Mouse (Mus musculus): ENCODE results near the gene Gnai2.
A peak's percentile ranks its signal among the peaks of the same experiment; 100 is the strongest.

Gene Gnai2

DNA sequence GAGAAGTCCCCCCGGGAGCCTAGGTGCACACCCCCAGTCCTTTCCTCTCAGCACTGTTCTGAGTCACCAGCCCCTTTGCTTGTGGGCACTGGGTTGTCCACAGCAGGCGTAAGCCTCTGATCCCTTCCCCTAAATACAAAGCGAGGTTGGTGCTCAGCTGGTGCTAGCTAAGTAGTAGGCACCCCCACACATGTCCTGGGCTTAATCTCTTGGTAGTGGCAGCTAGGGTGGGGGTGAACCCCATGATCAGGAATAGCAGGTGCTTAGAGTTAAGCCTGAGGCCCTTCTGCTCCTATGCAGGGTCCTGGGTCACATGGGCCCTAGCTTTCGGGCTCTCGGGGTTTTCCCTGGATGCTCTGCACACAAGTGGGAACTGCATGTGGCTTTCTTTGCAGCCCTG, 22.0 kb upstream of the Gnai2 start:
- DNase-seq, result no peak

DNA sequence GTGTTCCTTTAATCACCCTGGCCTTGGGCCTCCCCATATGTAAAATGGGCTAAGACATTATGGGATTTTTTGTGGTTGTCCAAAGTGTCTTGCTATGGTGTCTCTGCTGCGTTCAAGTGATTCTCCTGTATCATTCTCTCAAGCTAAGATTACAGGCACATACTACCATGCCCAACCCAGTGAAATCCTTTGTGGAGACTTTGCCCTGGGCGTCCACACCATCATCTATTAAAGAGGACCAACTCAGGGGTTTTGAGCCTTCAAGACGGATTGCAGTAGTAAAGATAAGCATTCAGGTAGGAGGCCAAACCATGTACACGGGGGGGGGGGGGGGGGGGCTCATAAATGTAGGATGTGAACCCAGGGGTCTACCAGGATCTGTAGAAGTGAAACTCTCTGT, 19.4 kb upstream of the Gnai2 start:
- no peak for DNase-seq

DNA sequence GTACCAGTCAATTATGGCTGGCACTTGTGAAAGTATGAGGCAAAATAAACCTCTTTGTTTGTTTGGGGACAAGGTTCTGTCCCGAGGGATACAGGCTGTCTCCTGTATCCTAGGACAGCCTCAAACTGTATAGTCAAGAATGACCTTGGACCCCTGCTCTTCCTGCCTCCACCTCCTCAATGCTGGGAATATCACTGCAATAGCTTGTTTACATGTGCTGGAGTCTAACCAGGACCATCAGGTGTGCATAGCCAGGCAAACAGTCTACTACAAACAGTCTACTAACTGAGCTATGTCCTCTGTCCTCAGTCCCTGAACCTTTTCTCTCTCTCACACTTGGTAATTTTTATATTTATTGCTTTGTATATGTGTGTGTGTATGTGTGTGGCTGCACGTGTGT, 18.3 kb upstream of the Gnai2 start:
- DNase-seq, result no peak

DNA sequence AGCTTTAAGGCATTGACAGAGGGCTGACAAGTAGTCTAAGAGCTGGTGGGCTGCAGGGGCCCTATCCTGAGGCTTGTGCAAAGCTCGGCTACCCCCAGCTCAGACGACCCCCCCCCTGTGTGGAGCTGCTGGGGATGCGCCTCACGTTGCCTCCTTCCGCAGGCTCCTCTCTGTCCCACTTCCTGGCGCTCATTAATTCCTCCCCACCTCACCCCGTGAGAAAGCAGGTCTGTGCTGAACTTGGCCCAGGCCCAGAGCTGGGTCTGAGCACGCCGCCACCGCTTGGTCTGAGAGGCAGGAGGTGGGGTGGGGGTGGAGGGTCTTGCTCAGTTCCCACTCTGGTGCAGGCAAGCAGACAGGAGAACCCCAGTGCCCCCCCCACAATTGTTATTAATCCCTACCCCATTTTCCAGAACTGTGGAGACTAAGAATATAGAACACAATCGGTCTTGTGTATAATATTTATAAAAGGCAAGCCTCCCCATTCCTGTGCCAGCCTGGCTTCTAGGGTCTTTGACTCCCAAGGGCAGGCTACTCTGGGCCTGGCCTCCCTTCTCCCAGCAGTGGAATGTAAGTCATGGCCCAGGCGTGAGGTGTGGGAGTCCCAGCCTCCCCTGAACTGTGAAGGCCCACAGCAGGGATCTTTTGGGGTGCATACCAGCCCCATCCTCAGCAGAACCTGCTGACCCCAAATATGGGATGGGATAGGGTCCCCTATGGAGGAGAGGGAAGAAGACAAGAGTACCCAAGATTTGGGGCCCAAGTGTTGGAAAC, 15.7 kb upstream of the Gnai2 start:
- peak; percentile 88 for DNase-seq

DNA sequence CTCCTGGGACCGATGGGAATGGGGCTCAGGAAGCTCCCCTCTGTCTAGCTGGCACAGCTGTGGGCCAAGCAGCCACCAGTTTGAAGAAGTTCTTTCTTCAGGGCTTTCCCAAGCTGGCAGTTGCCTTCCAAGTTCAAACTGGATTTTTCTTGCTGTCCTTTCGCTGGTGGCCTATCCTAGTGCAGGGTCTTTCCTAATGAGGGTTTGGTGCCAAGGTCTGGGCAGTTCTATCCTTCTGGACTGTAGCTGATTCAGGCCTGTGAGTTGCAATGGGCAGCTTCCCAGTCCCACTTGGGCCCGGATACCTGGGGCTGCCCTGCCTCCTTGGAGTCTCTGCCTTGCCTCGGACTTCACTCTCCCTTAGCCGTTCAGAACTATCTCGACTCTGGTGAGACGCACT, 15.1 kb upstream of the Gnai2 start:
- DNase-seq, result no peak

DNA sequence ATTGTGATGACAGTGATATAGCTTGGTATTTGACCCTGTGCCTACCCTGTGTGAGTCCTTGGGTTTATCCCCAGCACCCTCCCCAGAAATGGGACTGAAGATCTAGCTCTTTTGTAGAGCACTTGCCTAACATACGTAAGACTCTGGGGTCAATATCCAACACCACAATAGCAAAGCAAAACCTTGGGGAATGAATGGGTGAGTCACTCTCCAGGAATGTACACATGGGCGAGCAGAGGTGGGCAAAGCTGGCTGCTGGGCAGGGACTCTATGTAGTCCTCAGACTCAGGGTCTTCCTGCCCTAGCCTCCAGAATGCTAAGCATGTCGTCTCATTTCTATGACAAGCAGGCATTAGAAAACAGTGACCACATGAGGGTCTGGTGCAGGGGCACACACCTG, 13.6 kb upstream of the Gnai2 start:
- no peak for DNase-seq

DNA sequence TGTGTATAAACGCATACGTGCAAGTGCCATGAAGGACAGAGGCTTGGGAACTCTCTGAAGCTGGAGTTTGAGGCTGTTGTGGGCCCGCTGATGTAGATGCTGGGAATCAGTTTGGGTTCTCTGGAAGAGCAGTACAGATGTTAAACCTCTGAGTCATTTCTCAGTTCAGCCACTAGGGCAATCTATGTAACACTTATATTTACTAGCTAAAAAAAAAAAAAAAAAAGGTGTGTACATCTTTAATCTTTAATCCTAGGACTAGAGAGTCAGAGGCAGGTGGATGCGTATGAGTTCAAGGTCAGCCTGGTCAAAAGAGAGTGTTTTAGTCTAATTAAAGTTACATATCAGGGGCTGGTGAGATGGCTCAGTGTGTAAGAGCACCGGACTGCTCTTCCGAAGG, 11.8 kb upstream of the Gnai2 start:
- DNase-seq, result no peak

DNA sequence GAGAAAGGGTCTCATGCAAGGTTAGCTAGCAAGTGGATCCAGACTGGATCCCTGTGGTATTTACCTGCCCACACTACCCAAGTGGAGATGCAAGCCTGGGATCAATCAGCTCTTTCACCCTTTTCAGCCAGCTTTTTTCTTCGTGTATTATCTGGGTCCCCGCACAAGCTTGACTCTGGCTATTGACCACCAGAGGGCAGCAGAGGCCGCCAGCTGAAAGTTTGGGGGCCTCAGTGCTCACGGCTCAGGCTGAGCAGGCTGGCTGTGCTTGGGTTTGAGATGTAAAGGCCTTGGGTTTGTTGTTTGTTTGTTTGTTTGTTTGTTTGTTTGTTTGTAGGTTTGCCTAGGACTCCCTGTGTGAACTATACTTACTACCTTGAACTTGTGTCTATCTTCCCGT, 10.4 kb upstream of the Gnai2 start:
- DNase-seq, result peak; percentile 96

DNA sequence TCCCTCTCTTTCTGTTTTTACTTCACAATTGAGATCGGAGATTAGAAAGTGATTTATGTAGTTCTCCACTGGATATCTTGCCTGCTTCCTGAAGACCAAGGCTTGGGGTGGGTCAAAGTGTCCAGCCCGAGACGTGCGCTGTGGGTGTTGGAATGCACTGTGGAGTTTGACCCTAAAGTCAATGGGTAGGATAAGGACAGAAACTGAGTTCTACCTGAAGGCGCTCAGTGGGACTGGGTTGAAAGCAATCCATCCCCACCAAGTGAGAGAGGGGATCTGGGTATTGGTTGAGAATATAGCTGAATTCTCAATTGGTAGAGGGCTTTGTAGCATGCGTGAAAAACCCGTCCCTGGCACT, 10.0 kb upstream of the Gnai2 start:
- DNase-seq, result peak; percentile 91

DNA sequence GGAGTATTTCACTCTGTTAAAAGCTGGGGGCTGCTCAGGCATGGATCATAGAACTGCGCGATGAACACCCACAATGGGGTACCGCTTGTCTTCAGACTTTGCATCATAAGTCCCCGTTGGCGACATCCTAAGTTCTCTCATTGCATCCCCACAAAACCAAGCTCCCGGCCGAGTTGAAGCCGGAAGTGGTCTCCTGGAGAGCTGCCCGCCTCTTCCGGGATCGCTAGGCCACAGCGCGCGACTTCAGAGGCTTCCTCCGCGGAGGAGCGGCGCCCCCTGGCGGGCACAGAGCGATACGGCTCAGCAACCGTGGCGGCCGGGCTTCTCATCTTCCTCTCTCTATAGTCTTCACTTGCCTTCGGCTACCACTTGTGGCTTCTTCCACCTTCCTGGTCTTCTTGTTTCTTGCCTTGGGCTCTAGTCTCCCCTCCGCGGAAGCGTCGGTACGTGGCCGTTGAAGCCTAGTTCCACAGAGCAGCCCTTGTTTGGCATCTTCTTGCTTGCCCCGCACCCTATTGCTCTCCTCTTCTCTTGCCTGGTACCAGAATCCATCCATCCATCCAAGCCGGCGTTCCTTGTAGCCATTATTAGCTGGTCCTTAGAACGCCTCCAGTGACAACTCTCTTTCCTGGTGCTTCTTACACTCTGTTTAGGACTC, 9.5 kb upstream of the Gnai2 start:
- peak; percentile 98 for DNase-seq

DNA sequence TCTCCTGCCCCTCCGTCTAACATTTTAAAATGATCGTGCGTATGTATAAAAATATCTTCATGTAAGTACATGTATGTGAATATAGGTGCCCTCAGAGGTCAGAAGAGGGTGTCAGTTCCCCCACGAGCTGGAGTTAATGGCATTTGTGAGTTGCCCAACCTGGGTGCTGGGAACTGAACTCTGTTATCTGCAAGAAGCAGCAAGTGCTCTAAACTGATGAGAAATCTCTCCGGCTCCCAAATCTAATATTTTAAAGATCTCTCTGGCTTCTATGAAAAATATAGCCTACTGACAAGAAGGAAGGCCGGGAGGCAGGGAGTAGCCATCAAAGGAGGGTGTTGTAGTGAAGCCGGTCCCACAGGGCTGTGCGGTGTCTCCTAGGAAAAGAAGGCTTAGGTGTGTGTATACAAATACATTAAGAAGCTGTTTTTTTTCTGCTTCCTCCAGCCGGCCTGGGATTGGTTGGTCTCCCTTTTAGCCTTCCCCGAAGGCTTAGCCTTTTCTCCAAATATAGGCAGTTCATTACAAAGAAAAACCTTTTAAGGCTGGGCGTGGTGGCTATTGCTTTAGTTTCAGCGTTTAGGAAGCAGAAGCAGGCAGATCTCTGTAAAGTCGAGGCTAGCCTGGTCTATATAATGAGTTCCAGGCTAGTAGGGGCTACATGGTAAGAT, 8.5 kb upstream of the Gnai2 start:
- no peak for DNase-seq

DNA sequence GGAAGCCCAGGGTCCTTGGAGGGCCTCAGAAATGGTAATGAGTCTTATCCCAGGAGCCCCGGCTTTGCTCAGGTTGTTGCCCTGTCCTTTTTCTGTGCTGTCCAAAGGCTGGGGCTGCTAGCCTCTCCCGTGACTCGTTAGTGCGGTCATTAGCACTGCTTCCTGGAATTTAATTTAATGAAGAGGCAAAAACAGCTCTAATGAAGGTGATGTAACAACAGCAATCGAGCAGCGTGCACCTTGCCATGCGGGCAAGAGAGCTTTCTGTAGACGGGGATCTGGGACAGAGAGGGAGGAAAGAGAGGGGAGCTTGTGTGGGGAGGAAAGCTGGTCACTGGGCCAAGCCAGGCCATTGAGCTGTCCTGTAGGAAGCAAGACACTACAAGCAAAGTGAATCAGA, 6.5 kb upstream of the Gnai2 start:
- DNase-seq, result peak; percentile 89

DNA sequence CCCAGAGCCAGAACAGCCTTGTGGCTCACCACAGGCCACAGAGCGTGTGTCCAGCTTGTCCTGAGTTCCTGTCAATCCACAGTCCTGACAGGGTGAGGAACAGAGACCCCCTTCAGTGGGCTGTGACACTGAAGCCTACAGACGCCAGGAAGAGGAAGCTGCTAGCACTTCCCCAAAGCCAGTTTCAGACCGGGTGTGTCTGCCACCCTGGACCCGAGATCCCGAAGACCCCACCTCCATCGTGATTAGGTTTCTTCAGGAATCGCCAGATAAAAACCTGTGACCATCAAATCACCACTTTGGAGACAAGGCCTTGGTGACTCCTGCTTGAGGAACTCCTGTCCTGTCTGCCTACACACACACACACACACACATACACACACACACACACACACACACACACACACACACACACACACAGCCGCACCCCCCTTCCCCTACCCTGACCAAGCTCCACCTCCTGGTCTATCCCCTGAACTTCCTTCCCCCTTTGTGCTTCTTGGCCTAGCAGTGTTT, 5.1 kb upstream of the Gnai2 start:
- DNase-seq, result peak; percentile 98

DNA sequence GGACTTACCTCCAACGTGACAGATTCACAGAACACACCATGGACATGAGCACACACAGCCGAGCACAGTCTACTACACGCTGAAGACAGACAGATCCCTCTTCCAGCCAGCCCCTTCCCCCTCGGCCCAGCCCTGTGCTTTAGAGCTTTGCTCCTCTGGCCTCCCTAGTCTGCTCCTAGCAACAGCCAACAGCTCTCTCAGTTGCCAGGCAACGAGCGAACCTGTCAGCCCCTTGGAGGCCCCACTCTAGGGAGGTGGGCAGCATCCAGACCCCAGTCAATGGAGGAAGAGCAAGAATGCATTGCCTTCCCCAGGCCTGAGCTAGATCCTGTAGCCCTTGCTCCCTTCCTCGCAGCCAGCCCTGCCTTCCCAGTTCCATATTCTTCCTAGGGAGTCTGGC, 1.9 kb upstream of the Gnai2 start:
- DNase-seq, result peak; percentile 89

DNA sequence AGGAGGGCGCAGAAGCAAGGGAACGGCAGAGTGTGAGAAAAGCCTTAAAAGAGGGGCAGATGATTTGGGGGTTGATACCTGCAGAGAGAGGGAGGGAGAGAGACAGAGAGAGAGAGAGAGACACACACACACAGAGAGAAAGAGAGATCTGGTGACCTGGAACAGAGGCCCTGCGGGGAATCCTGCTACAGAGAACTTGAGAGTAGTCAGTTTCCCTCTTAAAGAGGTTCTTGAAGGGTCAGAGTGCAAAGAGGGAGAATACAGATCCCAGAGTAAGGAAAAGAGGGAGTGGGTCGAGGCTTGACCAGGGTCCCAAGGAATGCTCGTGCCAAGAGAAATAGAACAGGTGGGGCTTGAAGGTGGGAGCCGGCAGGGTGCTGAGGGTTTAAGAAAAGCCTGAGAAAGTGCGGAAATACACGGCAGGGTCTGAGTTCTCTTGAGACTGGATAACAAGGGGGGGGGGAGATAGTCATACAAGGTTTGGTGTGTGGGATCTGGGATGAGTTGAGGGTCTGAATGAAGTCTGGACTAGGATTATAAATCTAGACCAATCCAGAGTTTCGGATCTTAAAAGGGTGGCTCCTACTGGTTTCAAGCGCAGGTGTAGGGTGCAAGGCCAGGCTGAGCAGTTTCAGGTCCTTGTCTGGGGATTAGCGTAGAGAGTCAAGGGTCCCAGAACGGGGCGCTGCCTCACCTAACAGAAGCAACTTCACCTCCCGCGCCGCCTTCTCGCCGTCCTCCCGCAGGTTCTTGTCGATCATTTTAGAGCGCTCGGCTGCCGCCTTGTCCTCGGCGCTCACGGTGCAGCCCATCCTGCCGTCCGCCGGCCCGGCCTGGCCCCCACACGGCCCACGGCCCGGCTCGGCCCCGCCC, 525 bp downstream of the Gnai2 start:
- peak; percentile 91 for DNase-seq

DNA sequence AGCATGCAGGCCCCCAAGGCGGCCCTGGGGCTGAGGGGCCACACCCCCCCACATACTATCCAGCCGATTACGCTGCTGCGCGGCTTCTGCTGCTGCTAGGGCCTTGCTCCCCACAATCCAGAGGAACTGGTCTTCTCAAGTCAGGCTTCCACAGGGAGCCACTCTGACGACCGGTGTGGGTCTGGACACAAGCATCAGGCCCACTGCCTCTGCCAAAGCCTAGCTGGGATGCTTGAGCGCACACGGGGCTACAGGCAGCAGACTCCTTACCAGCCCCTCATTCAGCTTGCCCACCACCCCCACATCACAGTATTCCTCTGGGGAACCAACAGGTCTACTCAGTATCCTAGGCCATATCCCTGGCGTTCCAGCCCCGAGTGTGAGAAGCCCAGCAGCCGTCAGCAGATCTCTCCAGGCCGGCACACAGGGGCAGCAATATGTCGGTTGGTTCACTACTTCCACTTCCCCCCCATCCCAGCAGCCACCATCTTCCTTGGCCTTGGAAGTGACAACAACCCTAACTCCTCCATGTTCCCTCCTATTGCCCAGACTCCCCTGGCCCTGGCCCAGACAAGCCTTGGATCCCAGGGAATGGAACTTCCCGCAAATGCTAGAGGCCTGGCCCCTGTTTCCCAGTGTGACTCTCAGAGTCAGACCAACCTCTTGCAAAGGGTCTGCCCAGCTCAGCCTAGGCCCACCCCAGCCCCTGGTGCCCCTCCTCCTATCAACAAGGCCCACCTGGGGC, 1.3 kb downstream of the Gnai2 start:
- peak; percentile 97 for DNase-seq

DNA sequence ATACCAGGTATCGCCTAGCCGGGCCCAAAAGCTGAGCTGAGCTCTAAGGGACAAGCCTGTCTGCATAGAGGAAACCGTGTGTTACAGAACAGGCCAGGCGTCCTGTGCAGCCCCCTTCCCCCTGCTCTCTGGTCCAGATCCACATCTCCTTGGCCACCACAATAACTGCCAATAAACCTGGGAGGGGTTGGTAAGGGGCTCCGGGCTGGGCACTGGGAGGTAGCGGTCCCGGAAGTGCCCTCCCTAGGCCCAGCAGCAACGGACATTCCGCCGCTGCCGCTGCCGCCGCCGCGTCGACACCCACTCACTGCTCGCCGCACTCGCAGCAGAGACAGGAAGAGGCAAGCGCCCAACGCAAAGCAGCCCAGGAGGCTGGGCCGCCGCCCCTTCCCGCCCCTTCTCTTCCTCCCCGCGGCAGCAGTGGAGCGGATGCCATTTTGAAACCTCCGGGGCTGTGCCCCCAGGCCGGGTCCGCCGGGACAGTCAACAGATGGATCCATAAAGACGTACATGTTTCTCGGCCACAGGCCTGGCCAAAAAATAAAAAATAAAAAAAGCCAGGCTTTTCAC, 2.0 kb downstream of the Gnai2 start:
- DNase-seq, result peak; percentile 99

DNA sequence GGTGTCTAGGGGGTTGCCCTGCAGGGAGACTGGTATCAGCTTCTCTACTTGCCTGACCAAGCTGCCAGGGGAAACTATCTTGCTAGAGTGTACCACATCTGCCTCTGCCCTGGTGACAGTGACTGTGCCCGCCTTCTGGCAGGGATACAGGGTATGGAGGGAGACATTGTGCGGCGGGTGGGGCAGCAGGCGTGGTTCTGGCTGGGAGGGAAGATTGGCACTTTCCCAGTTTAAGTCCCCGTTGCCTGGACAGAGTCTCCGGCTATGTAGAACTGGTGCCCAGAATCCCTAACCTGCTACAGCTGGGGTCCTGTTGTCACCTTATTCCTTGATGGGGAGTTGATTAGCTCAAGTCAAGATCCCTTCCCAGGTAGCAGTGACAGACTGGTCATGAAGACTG, 2.7 kb downstream of the Gnai2 start:
- peak; percentile 98 for DNase-seq

DNA sequence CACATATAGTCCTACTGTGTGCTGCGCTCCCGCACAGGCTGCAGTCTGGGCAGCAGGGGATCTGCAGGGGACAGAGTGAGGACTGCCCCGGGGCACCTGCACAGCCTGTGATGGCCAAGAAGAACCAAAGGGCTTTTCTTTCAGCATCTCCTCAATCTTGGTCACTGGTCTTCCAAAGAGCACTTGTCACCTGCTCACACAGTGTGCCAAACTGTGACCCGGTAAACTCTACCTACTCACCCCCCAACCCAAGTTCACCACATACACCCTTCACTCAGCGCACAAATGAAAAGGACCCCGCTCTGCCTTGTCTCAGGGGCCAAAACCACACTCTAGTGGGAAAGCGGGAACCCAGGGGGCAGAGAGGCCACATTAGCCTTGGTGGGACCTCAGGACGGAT, 3.3 kb downstream of the Gnai2 start:
- DNase-seq, result peak; percentile 95

DNA sequence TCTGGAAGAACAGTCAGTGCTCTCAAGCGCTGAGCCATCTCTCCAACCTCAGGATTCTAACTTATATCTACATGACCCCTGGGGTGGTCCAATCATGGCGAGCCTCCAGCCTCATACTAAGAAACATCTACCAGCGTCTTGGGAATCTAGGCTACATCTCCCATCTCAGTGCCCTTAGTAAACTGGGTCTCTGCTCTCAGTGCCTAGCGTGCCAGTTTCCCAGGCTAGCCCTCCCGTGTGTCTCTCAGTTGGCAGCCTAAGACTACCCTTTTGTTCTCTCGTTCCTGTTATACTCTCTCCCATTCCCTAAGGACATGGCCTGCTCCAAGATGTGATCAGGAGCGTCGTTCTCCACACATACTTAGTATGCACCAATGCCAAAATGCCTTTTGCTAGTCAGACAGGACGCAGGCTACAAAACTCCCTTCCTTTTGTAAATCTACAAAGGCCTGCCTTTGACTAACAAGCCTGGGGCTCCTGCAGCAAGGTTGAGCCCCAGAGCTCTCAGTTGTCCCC, 3.8 kb downstream of the Gnai2 start:
- DNase-seq, result peak; percentile 92

DNA sequence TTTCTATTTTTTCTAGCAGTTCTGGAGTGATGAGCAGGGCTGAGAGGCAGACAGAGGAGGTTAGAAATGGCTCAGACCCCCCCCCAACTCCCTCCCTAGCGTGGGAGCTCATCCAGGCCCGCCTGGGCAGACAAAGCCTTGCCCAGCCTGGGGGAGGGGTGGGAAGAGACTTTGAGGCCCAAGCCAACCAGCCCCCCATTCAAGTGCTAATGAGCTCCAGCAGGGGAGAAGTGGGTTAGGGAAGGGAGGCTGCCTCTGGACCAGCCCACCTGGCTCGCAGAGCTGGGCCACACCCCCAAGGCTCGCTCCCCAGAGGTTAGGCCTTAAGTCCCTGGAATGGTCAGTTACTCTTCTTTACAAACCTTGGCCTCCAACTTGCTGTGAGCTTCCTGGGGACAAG, 4.6 kb downstream of the Gnai2 start:
- peak; percentile 96 for DNase-seq
